Mouse (Mus musculus) urinary bladder, postnatal 25 days (tissue): ENCODE results near the gene Gm5800.
"Not testable (repeated sequence)": the region's sequence is repeated elsewhere in the genome, so short reads cannot be mapped to it uniquely, and the experiment has no call there.

ENCODE experiments used
- DNase-seq: peaks from one replicate; pipeline ENCODE4 v3.0.0; 2022; ENCODE audit warnings: low spot score

The Gm5800 gene

GRCm38 (mm10) chr14:51717083-51717482, at the start of gene Gm5800:
Gene Gm5800, minus strand, starts transcription at chr14:51717183.
- no peak for DNase-seq

- DNase-seq = no peak
These were observed 39.0 kb upstream of the Gm5800 start for GRCm38 (mm10) chr14:51755944-51756343.

DNA sequence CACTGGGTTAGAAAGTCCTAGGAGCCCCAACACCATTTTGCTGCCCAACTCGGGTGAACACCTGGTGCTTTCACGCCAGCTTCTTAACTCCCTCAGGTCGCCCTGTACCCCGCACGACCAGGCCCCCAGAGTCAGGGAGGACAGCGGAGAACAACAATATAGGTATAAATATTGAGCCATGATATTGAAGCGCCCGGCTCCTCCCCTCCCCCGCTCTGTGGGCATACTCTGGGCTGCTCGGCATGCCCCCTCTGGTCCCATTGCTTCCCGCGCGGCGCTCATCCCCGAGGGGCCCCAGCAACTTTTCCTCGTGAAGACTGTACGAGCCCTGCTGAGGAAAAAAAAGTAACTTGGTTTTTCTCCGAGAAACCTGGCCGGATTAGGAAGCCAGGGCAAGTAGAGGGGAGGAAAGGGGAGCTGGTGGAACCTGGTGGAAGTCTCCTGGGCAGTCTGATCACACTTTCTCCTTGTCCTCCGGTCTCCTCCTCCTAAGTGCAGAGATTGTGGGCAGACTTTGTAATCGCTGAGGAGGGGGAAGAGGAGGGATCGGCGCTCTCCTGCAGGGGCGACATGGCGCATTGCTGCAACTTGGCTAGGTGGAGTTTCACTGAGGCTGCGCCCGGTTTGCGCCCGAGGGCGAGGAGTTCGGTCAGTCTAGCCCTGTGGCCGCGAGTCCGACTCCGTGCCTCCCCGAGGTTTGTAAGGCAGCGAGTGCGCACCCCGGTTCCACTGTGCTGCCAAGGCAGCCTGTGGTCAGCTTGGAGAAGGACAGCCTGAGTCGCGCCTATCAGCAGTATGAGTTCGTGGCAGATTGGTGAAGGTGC, 23.6 kb upstream of the Gm5800 start:
- no peak for DNase-seq

DNA sequence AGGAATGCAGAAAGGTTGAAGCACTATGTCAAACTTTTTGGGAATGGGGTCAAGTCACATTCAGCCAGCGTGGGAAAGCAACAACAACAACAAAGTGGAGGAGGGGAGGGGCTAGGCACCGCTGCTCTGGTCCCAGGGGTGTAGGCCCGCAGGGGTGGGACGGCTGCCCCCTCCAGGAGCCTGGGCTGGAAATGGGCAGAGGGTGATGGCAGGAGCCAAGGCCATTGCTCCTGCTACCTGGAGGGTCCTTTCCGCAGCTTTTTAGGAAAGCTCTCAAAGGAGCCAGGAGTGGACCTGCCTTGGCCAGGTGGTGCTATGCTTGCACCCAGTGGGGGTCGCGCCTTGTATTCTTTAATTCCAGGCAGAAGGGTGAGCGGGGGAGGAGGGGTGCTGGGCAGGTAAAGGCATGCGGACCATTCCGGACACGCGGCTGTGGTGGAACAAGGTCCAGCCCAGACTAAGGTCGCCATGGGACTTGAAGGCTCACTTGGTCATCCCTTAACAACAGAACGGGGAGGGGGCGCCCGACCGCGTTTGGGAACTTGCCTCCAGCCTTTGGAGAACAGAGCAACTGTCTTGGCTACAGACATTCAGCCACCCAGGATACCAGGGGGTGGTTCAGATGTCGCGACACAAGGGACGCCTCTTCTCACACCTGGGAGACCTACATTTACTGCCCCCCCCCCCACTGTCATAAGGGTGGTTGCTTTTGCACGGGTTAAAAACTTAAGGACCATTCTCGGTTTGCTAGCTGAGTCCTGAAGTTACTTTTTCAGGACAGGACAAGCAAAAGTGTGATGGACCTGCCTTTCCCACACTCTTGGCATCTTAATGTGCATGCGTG, 22.4 kb upstream of the Gm5800 start:
- no peak for DNase-seq

- DNase-seq = no peak
These were observed 21.6 kb upstream of the Gm5800 start for GRCm38 (mm10) chr14:51738411-51739149.

DNA sequence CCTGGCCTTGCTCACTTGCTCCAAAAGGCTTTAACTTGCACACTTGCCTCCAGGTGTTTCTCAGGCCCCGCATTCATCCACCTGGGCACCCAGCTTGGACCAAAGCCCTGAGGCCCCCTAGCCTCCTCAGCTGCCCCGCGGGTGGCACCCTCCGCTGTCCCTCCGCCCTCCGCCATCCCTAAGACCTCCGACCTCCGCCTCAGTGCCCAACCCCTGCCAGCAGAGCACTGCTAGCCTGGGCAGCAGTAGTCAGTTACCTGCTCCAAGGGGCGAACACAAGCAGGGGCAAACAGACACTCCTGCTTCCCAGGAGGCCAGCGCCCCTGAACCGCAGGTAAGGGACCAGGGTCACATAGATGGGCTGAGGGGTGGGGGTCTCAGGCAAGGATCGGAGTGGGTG, 21.0 kb upstream of the Gm5800 start:
- no peak for DNase-seq

- DNase-seq = not testable (repeated sequence)
These were observed 21.6 kb downstream of the Gm5800 start, which contains the start of gene Gm17079 for GRCm38 (mm10) chr14:51695368-51695767. Gene Gm17079, minus strand, starts transcription at chr14:51695468.

DNA sequence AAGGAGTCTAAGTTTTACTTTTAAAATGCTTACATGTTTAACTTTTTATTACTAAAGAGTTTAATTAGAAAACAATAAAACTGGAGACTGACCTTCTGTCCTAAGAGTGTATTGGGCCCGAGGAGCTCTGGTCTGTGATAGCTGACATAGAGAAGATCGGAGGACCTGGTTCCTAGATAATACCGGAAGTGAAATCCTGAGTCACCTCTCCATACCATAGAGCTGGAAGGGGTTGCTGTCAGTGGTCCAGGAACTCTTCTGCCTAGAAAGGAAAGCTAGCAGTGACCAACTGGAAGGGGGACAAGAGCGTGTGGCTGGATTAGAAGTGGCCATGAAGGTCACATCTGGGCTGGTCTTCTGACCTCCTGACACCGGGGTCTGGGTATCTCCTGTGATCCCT, 39.7 kb downstream of the Gm5800 start:
- no peak for DNase-seq
